Mouse (Mus musculus) heart, adult 2 months (tissue): ENCODE results near the gene Ccne1. TPM values are rescaled to one million over a fixed set of nuclear protein-coding genes. Genes with fewer than 3 reads are reported as not detected.

Experiments used
- DNase-seq, 2 experiments: peaks; one replicate each; pipeline ENCODE4 v3.0.0; 2021
- H3K27ac ChIP-seq: fragments of 200-600 bp; 2 replicates; pipeline ENCODE4 v1.8.1; 2022
- H3K27me3 ChIP-seq: fragments of 200-500 bp; 2 replicates; pipeline ENCODE4 v1.6.1; 2012; ENCODE audit warnings: mild to moderate bottlenecking, low read length, inconsistent platforms, mixed read lengths; ENCODE audit not compliant: control insufficient read depth, insufficient read depth
- H3K36me3 ChIP-seq: fragments of 200-500 bp; 2 replicates; pipeline ENCODE4 v1.6.1; 2012; ENCODE audit warnings: low read length, inconsistent platforms; ENCODE audit not compliant: control insufficient read depth, insufficient read depth
- H3K4me1 ChIP-seq: fragments of 200-500 bp; 2 replicates; pipeline ENCODE4 v1.6.1; 2011; ENCODE audit warnings: low read length; ENCODE audit not compliant: control insufficient read depth, insufficient read depth
- H3K4me3 ChIP-seq: fragments of 200-600 bp; 2 replicates; pipeline ENCODE4 v1.8.1; 2022
- H3K79me2 ChIP-seq: fragments of 200-500 bp; replicated peaks from 2 replicates; pipeline ENCODE4 v1.6.1; 2012; ENCODE audit warnings: mild to moderate bottlenecking, inconsistent platforms, low read length, moderate library complexity, mixed read lengths; ENCODE audit not compliant: control insufficient read depth, insufficient read depth
- H3K9ac ChIP-seq: fragments of 200-500 bp; 2 replicates; pipeline ENCODE4 v1.6.1; 2012; ENCODE audit warnings: low read depth, mild to moderate bottlenecking, control low read depth, inconsistent platforms, low read length, mixed read lengths
- CTCF ChIP-seq: fragments of 200-600 bp; IDR thresholded peaks from 2 replicates; pipeline ENCODE4 v1.8.1; 2022; ENCODE audit warnings: antibody characterized with exemption, mild to moderate bottlenecking, moderate library complexity
- EP300 ChIP-seq: fragments of 200-500 bp; IDR thresholded peaks from 2 replicates; pipeline ENCODE4 v1.6.1; 2011; ENCODE audit warnings: low read depth, low read length, control low read depth; ENCODE audit not compliant: insufficient read depth
- POLR2A ChIP-seq: fragments of 200-500 bp; IDR thresholded peaks from 2 replicates; pipeline ENCODE4 v1.6.1; 2011; ENCODE audit warnings: mild to moderate bottlenecking, low read depth, low read length, control low read depth; ENCODE audit not compliant: insufficient read depth
- WGBS: fragments of 180-500 bp; shearing (Covaris S2); methylation state at CpG from one replicate; pipeline ENCODE4 v1.1.7; 2018; 5-methylcytosine and 5-hydroxymethylcytosine counted together
- intact Hi-C: fragments of 180-260 bp; cut with DNase I; formaldehyde crosslinking; loops from one replicate; pipeline ENCODE4 v1.15.1; 2025
- polyA plus RNA-seq: library from polyadenylated mRNA; depleted of rRNA; stranded (reverse); fragments of >200 nt; gene quantifications from 2 replicates; pipeline ENCODE4 v1.2.3, GENCODE M21; 2012
- total RNA-seq, 2 experiments: library from RNA; stranded (reverse); gene quantifications; 2 replicates each; pipeline ENCODE4 v1.2.3; 2021

Ccne1 gene
- total and polyA plus RNA-seq, 3 experiments: 0.90 to 1.3 (median 0.91) TPM

DNA sequence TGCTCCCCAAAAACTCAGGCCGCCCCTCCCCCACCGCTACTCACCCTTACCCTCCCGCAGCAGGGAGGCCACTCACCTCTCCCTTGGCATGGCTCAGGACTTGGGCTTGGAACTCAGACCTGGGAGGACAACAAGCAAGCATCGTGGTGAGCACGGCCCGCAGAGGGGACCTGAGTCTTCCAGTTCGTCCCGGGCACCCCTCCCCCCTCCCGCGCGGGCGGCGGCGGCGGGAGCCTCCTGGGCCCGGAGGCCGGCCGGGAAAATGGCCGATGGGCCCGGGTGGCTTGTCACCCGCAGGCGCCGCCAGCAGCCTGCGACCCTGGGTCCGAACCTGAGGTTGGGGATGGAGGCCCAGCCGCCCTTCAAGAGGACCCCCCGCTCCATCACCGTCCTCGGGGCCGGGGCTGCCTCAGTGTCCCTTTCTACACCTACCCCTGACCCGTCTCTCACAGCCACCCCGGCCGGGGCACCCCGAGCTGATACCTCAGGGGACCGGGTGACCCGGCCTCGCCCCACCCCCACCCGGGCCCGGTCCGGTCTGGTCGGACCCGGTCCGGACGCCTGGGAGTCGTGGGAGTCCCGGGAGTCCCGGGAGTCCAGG lies 523 bp downstream of the Ccne1 start:
- DNase-seq: peak; percentile 27 to 52
- under 1% methylated on average over 47 of the region's 47 CpGs for WGBS
- intact Hi-C loops: loop anchor here (1.0 kb wide), 1 partner anchor 20 kb away; no protein-coding TSS in a partner anchor
- TF ChIP-seq CTCF (no peak), EP300 (no peak), POLR2A (no peak)
- Histone ChIP-seq H3K27me3 (no peaks in the 10 kb centered on the region), H3K27ac (no peak overlapping the region), H3K4me1 (0 out of 2 replicates have a peak, but pooled peaks cover 1% of the 10 kb centered on the region), H3K4me3 (peak overlapping the region; percentile 63), H3K36me3 (no peaks in the 10 kb centered on the region), H3K9ac (peak overlapping the region; percentile 37), H3K79me2 (no peaks in the 10 kb centered on the region)

DNA sequence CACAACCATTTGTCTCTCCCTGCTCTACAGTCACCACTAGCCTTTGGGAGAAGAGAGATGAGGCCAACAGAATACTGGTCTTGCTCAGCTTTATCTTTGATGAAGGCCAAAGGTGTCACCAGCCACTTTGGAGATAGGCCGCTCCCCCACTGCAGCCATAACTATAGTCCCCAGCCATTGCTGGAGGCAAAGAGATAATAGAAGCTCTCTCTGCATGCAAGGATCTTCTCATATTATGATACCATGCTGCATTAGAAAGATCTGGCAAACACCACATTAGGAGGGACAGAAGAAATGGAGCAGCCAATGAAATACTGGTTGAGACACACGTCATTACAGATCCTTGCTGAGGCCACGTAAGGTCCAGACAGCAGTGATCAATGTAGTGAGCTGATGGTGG lies 2.0 kb downstream of the Ccne1 start:
- Histone ChIP-seq H3K27me3 (no peaks in the 10 kb centered on the region), H3K4me1 (0 out of 2 replicates have a peak, but pooled peaks cover 1% of the 10 kb centered on the region), H3K36me3 (no peaks in the 10 kb centered on the region), H3K9ac (no peak overlapping the region), H3K27ac (no peak overlapping the region), H3K79me2 (no peaks in the 10 kb centered on the region), H3K4me3 (no peak overlapping the region)
- no peak for DNase-seq
- intact Hi-C loops: no loop called here
- TF ChIP-seq EP300: no peak
- no peak for TF ChIP-seq CTCF
- TF ChIP-seq POLR2A: no peak
- 95% methylated on average over 3 of the region's 3 CpGs for WGBS

DNA sequence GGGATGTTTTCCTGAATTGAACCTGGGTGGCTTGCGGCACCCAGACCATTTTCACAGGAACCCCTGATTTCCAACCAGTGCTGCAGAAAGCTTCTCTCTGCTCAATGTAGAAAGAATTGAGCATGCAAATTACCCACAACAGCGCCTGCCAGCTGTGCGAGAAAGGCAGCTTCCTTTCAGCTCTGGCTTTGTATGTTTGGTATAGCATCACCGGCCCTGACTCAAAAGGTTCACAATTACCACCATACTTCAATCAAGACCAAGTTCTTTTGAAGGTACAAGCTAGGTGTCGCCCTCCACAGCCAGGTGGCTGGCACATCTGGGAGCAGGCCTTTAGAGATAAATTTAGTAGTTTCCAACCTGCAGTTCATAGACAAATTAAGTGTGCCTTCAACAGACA lies 3.2 kb downstream of the Ccne1 start:
- H3K4me3 ChIP-seq: no peak overlapping the region
- H3K27ac ChIP-seq: no peak overlapping the region
- H3K9ac ChIP-seq: no peak overlapping the region
- H3K4me1 ChIP-seq: 0 out of 2 replicates have a peak, but pooled peaks cover 1% of the 10 kb centered on the region
- TF ChIP-seq EP300 (no peak), CTCF (no peak), POLR2A (no peak)
- no peaks in the 10 kb centered on the region for H3K27me3 ChIP-seq
- 89% methylated on average over 5 of the region's 5 CpGs for WGBS
- H3K79me2 ChIP-seq: no peaks in the 10 kb centered on the region
- no peak for DNase-seq
- intact Hi-C loops: no loop called here
- H3K36me3 ChIP-seq: no peaks in the 10 kb centered on the region

DNA sequence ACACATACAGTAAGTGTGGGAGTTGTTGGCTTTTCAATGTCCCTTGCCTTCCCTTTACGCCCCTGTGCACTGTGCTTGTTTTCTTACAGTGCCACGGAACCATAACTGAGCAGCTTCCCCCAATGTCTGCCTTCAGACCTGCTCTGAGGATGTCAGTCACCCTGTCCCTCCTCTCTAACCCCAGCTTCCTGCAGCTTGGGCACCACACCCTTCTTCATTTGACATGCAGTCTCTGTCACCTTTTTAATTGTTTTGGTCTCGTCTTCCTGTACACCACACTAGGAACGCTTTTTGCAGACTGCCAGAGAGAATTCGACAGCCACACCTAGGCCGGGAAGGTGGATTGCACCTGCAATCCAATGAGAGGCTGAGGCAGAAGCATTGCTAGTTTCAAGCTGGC lies 13.0 kb downstream of the Ccne1 start:
- intact Hi-C loops: no loop called here
- no peaks in the 10 kb centered on the region for H3K79me2 ChIP-seq
- no peaks in the 10 kb centered on the region for H3K36me3 ChIP-seq
- H3K4me1 ChIP-seq: no peaks in the 10 kb centered on the region
- H3K4me3 ChIP-seq: no peak overlapping the region
- no peaks in the 10 kb centered on the region for H3K27me3 ChIP-seq
- DNase-seq: peak in 1 of 2 experiments; percentile 19
- 64% methylated on average over 6 of the region's 6 CpGs for WGBS
- H3K27ac ChIP-seq: no peak overlapping the region
- no peak for TF ChIP-seq EP300
- no peak for TF ChIP-seq CTCF
- no peak for TF ChIP-seq POLR2A
- H3K9ac ChIP-seq: no peak overlapping the region

DNA sequence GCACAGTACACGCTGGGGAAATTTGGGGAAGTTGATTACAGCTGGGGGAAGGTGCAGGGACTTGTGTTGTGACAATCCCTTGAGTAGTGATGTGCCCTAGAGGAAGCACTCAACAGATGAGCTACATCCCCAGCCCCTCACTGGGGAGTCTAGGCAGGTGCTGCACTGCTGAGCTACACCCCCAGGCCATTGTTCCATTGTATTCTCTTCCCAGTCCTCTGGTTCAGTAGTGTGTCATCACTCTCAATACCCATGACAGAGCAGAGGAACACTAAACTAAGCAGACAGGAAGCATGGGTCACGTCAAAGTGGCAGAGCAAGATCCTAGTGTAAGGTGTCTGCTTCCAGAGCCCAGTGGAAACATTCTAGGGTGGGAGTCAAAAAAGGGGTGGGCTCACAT lies 14.2 kb downstream of the Ccne1 start:
- Histone ChIP-seq H3K36me3 (no peaks in the 10 kb centered on the region), H3K4me3 (no peak overlapping the region), H3K9ac (no peak overlapping the region), H3K4me1 (no peaks in the 10 kb centered on the region), H3K27me3 (no peaks in the 10 kb centered on the region), H3K79me2 (no peaks in the 10 kb centered on the region), H3K27ac (no peak overlapping the region)
- intact Hi-C loops: no loop called here
- WGBS: 38% methylated on average over 2 of the region's 2 CpGs
- no peak for DNase-seq
- TF ChIP-seq EP300: no peak
- TF ChIP-seq CTCF: no peak
- TF ChIP-seq POLR2A: no peak

DNA sequence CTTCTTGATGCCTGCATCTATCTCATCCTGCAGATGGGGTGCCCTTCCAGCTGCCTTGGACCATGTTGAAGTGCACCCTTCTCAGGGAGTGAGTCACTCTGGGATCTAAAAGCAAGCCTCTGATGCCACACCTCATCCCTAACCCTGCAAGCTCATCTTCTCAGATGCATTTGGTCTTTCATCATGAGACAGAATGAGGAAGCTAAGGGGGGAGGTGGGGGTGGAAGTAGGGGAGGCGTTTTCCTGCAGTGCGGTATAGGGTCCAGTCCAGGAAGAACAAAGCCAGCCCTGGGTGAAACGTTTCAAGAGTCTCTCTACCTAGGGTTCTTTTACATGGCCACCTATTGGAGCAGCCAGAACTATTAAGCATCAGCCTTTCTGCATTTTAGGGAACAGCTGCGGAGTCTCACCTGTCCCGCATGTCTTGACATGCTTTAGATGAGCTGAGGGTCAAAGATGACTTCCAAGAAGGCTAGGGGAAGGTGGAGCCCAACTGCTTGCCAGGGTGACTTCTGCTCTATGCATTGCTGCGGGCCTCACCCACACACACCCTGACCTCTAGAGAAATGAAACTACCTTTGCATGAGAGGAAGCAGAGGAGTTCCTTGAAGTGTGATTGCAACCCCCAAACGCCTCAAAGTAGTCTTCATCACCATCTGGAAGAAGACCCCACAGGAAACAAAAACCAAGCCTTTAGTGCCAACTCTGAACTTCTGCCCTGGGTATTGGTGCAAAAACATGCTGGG lies 17.2 kb downstream of the Ccne1 start:
- no peaks in the 10 kb centered on the region for H3K79me2 ChIP-seq
- TF ChIP-seq POLR2A (no peak), CTCF (no peak), EP300 (no peak)
- H3K4me1 ChIP-seq: peaks cover 2% of the 10 kb centered on the region; the same call in 1 of the 2 replicates
- no peak overlapping the region for H3K4me3 ChIP-seq
- 69% methylated on average over 7 of the region's 7 CpGs for WGBS
- no peak overlapping the region for H3K9ac ChIP-seq
- H3K27ac ChIP-seq: no peak overlapping the region
- H3K36me3 ChIP-seq: no peaks in the 10 kb centered on the region
- intact Hi-C loops: loop anchor here (5.0 to 10.0 kb wide), 2 partner anchors 92 to 185 kb away; partner anchors contain the start of genes 1600014C10Rik and Pop4
- H3K27me3 ChIP-seq: no peaks in the 10 kb centered on the region
- DNase-seq: peak in 1 of 2 experiments; percentile 16
